Mouse (Mus musculus) CH12.LX (cell line): ENCODE measurements around the gene Fam168a. TPM values are rescaled to one million over a fixed set of nuclear protein-coding genes. Genes with fewer than 3 reads are reported as not detected.
A peak's percentile ranks its signal among the peaks of the same experiment; 100 is the strongest.
"Not testable (repeated sequence)": the region's sequence is repeated elsewhere in the genome, so short reads cannot be mapped to it uniquely, and the experiment has no call there.

Experiments used
- DNase-seq: peaks from one replicate; pipeline ENCODE4 v3.0.0-alpha.2; 2013; ENCODE audit errors: extremely low read depth
- H3K27ac ChIP-seq: 2 replicates; pipeline ENCODE4 v1.5.1; 2012; ENCODE audit warnings: low read depth, mild to moderate bottlenecking, control low read depth, moderate library complexity; ENCODE audit not compliant: insufficient read depth
- H3K27me3 ChIP-seq: replicated peaks from 2 replicates; pipeline ENCODE3; 2012; ENCODE audit warnings: inconsistent platforms
- H3K36me3 ChIP-seq, 2 experiments: replicated peaks in 1 of 2; 2 replicates each; pipeline versions ENCODE3 to v1.6.1; 2012; ENCODE audit warnings: inconsistent platforms in 1 of 2, low read length in 1 of 2, mild to moderate bottlenecking in 1 of 2, mixed read lengths in 1 of 2, moderate library complexity in 1 of 2; ENCODE audit not compliant: control insufficient read depth in 1 of 2, insufficient read depth in 1 of 2
- H3K4me1 ChIP-seq, 2 experiments: 2 replicates each; pipeline ENCODE4 v1.6.1; 2012; ENCODE audit warnings: inconsistent platforms in 1 of 2, moderate library complexity in 1 of 2; ENCODE audit not compliant: insufficient read depth in 2 of 2, control insufficient read depth in 1 of 2
- H3K4me2 ChIP-seq: 2 replicates; pipeline ENCODE4 v1.6.1; 2012; ENCODE audit warnings: low read depth, mild to moderate bottlenecking, control low read depth; ENCODE audit not compliant: poor library complexity, insufficient read depth, severe bottlenecking
- H3K4me3 ChIP-seq, 3 experiments: fragments of 150-350 bp in 1 of 3; sonication (generic) in 1 of 3; replicated peaks in 1 of 3; 2 replicates each; pipeline versions ENCODE3 to v1.5.1; 2011 to 2012; ENCODE audit warnings: low read depth in 2 of 3, low read length in 2 of 3, mild to moderate bottlenecking in 2 of 3, moderate library complexity in 2 of 3, control low read depth in 1 of 3, improper control_type of control experiment in 1 of 3, inconsistent platforms in 1 of 3, mixed read lengths in 1 of 3; ENCODE audit not compliant: poor library complexity in 1 of 3
- H3K79me2 ChIP-seq: replicated peaks from 2 replicates; pipeline ENCODE4 v1.6.1; 2012; ENCODE audit warnings: mild to moderate bottlenecking, moderate library complexity; ENCODE audit not compliant: control insufficient read depth, poor library complexity, insufficient read depth, severe bottlenecking; ENCODE audit errors: extremely low read depth
- H3K9ac ChIP-seq: 2 replicates; pipeline ENCODE4 v1.6.1; 2012; ENCODE audit warnings: low read depth, mild to moderate bottlenecking, control low read depth, moderate library complexity; ENCODE audit not compliant: insufficient read depth
- H3K9me3 ChIP-seq: replicated peaks from 2 replicates; pipeline ENCODE3; 2012; ENCODE audit warnings: low read length, inconsistent platforms, mixed read lengths
- BHLHE40 ChIP-seq: IDR thresholded peaks from 2 replicates; pipeline ENCODE4 v1.6.1; 2011; ENCODE audit warnings: mild to moderate bottlenecking, low read depth, low read length, improper control_type of control experiment
- CHD1 ChIP-seq: IDR thresholded peaks from 2 replicates; pipeline ENCODE4 v1.6.1; 2012; ENCODE audit warnings: low read depth, low read length, improper control_type of control experiment, inconsistent platforms
- CHD2 ChIP-seq: IDR thresholded peaks from 2 replicates; pipeline ENCODE4 v1.6.1; 2011; ENCODE audit warnings: low read length, improper control_type of control experiment
- CTCF ChIP-seq, 2 experiments: IDR thresholded peaks in 1 of 2; conservative IDR thresholded peaks in 1 of 2; 2 replicates each; pipeline ENCODE4 v1.5.1; 2011 to 2012; ENCODE audit warnings: low read depth in 2 of 2, low read length in 2 of 2, improper control_type of control experiment in 1 of 2, inconsistent platforms in 1 of 2, mild to moderate bottlenecking in 1 of 2, moderate library complexity in 1 of 2
- E2F4 ChIP-seq: IDR thresholded peaks from 2 replicates; pipeline ENCODE4 v1.6.1; 2011; ENCODE audit warnings: low read depth, low read length, improper control_type of control experiment; ENCODE audit not compliant: insufficient replicate concordance
- ELF1 ChIP-seq: IDR thresholded peaks from 2 replicates; pipeline ENCODE4 v1.6.1; 2014; ENCODE audit warnings: low read depth, mild to moderate bottlenecking, inconsistent platforms, low read length, improper control_type of control experiment
- EP300 ChIP-seq: IDR thresholded peaks from 2 replicates; pipeline ENCODE4 v1.6.1; 2011; ENCODE audit warnings: low read length, improper control_type of control experiment
- ETS1 ChIP-seq: conservative IDR thresholded peaks from 2 replicates; pipeline ENCODE4 v1.6.1; 2012; ENCODE audit warnings: low read depth, mild to moderate bottlenecking, inconsistent platforms, low read length, improper control_type of control experiment, moderate library complexity
- GABPA ChIP-seq: IDR thresholded peaks from 2 replicates; pipeline ENCODE4 v1.6.1; 2012; ENCODE audit warnings: low read depth, low read length, improper control_type of control experiment, inconsistent platforms; ENCODE audit not compliant: insufficient replicate concordance
- HCFC1 ChIP-seq: IDR thresholded peaks from 2 replicates; pipeline ENCODE4 v1.6.1; 2012; ENCODE audit warnings: low read depth, mild to moderate bottlenecking, inconsistent platforms, low read length, improper control_type of control experiment
- IRF4 ChIP-seq: IDR thresholded peaks from 2 replicates; pipeline ENCODE4 v1.6.1; 2014; ENCODE audit warnings: low read depth, mild to moderate bottlenecking, inconsistent platforms, low read length, improper control_type of control experiment
- JUN ChIP-seq: IDR thresholded peaks from 2 replicates; pipeline ENCODE4 v1.6.1; 2011; ENCODE audit warnings: low read depth, mild to moderate bottlenecking, low read length, improper control_type of control experiment, moderate library complexity; ENCODE audit not compliant: insufficient read depth
- JUND ChIP-seq: conservative IDR thresholded peaks from 2 replicates; pipeline ENCODE4 v1.6.1; 2011; ENCODE audit warnings: low read depth, low read length, improper control_type of control experiment
- KAT2A ChIP-seq: IDR thresholded peaks from 2 replicates; pipeline ENCODE4 v1.6.1; 2012; ENCODE audit warnings: low read length, improper control_type of control experiment, inconsistent platforms; ENCODE audit not compliant: insufficient replicate concordance
- MAFK ChIP-seq: IDR thresholded peaks from 2 replicates; pipeline ENCODE4 v1.6.1; 2011; ENCODE audit warnings: low read length, improper control_type of control experiment; ENCODE audit not compliant: insufficient replicate concordance
- MAX ChIP-seq: IDR thresholded peaks from 2 replicates; pipeline ENCODE4 v1.6.1; 2011; ENCODE audit warnings: low read length, improper control_type of control experiment
- MAZ ChIP-seq: IDR thresholded peaks from 2 replicates; pipeline ENCODE4 v1.6.1; 2012; ENCODE audit warnings: low read depth, mild to moderate bottlenecking, inconsistent platforms, low read length, improper control_type of control experiment, moderate library complexity
- MEF2A ChIP-seq: IDR thresholded peaks from 2 replicates; pipeline ENCODE4 v1.6.1; 2014; ENCODE audit warnings: low read depth, mild to moderate bottlenecking, inconsistent platforms, low read length, improper control_type of control experiment, borderline replicate concordance
- MXI1 ChIP-seq: IDR thresholded peaks from 2 replicates; pipeline ENCODE4 v1.6.1; 2011; ENCODE audit warnings: mild to moderate bottlenecking, low read depth, low read length, improper control_type of control experiment
- MYC ChIP-seq: IDR thresholded peaks from 2 replicates; pipeline ENCODE4 v1.6.1; 2011; ENCODE audit warnings: low read depth, mild to moderate bottlenecking, improper control_type of control experiment, low read length
- NELFE ChIP-seq: IDR thresholded peaks from 2 replicates; pipeline ENCODE4 v1.6.1; 2011; ENCODE audit warnings: low read depth, low read length, improper control_type of control experiment
- NRF1 ChIP-seq: IDR thresholded peaks from 2 replicates; pipeline ENCODE4 v1.6.1; 2014; ENCODE audit warnings: low read depth, mild to moderate bottlenecking, inconsistent platforms, low read length, improper control_type of control experiment, moderate library complexity
- PAX5 ChIP-seq: IDR thresholded peaks from 2 replicates; pipeline ENCODE4 v1.6.1; 2012; ENCODE audit warnings: low read length, inconsistent platforms, mixed read lengths
- POLR2A ChIP-seq: IDR thresholded peaks from 2 replicates; pipeline ENCODE4 v1.6.1; 2011; ENCODE audit warnings: low read depth, mild to moderate bottlenecking, improper control_type of control experiment, low read length
- POLR2AphosphoS2 ChIP-seq: IDR thresholded peaks from 2 replicates; pipeline ENCODE4 v1.6.1; 2011; ENCODE audit warnings: low read depth, low read length, improper control_type of control experiment
- RAD21 ChIP-seq: IDR thresholded peaks from 2 replicates; pipeline ENCODE4 v1.6.1; 2011; ENCODE audit warnings: low read depth, mild to moderate bottlenecking, low read length, improper control_type of control experiment, moderate library complexity
- RCOR1 ChIP-seq: conservative IDR thresholded peaks from 2 replicates; pipeline ENCODE4 v1.6.1; 2012; ENCODE audit warnings: low read depth, mild to moderate bottlenecking, inconsistent platforms, low read length, improper control_type of control experiment
- SIN3A ChIP-seq: IDR thresholded peaks from 2 replicates; pipeline ENCODE4 v1.6.1; 2012; ENCODE audit warnings: low read length, improper control_type of control experiment, inconsistent platforms
- SMC3 ChIP-seq: IDR thresholded peaks from 2 replicates; pipeline ENCODE4 v1.6.1; 2011; ENCODE audit warnings: low read depth, low read length, improper control_type of control experiment
- TBP ChIP-seq: conservative IDR thresholded peaks from 2 replicates; pipeline ENCODE4 v1.6.1; 2011; ENCODE audit warnings: low read depth, low read length, improper control_type of control experiment
- TCF12 ChIP-seq: IDR thresholded peaks from 2 replicates; pipeline ENCODE4 v1.6.1; 2014; ENCODE audit warnings: low read depth, mild to moderate bottlenecking, inconsistent platforms, low read length, improper control_type of control experiment
- UBTF ChIP-seq: IDR thresholded peaks from 2 replicates; pipeline ENCODE4 v1.6.1; 2012; ENCODE audit warnings: low read depth, mild to moderate bottlenecking, inconsistent platforms, low read length, improper control_type of control experiment, moderate library complexity
- USF1 ChIP-seq: IDR thresholded peaks from 2 replicates; pipeline ENCODE4 v1.6.1; 2014; ENCODE audit warnings: low read depth, mild to moderate bottlenecking, inconsistent platforms, low read length, improper control_type of control experiment
- USF2 ChIP-seq: conservative IDR thresholded peaks from 2 replicates; pipeline ENCODE4 v1.6.1; 2011; ENCODE audit warnings: low read depth, low read length, improper control_type of control experiment
- ZC3H11A ChIP-seq: IDR thresholded peaks from 2 replicates; pipeline ENCODE4 v1.6.1; 2012; ENCODE audit warnings: low read depth, mild to moderate bottlenecking, inconsistent platforms, low read length, improper control_type of control experiment
- ZKSCAN1 ChIP-seq: IDR thresholded peaks from 2 replicates; pipeline ENCODE4 v1.6.1; 2012; ENCODE audit warnings: low read depth, inconsistent platforms, low read length, improper control_type of control experiment, borderline replicate concordance
- ZMIZ1 ChIP-seq: IDR thresholded peaks from 2 replicates; pipeline ENCODE4 v1.6.1; 2012; ENCODE audit warnings: low read depth, mild to moderate bottlenecking, inconsistent platforms, low read length, improper control_type of control experiment
- ZNF384 ChIP-seq: IDR thresholded peaks from 2 replicates; pipeline ENCODE4 v1.6.1; 2012; ENCODE audit warnings: low read depth, low read length, improper control_type of control experiment, inconsistent platforms
- dilution Hi-C: fragments of 300-500 bp; cut with MboI; formaldehyde crosslinking; loops from 2 replicates; pipeline ENCODE4 v1.14.3; 2020; ENCODE audit warnings: low sequenced_read_pairs; ENCODE audit not compliant: extremely low pct_unique_long_range_greater_than_20kb, extremely low pct_ligation_motif_present
- in situ Hi-C: fragments of 300-500 bp; cut with MboI; formaldehyde crosslinking; loops from 3 replicates; pipeline ENCODE4 v1.14.3; 2019; ENCODE audit warnings: low sequenced_read_pairs, low pct_ligation_motif_present, low pct_unique_long_range_greater_than_20kb, mixed read lengths
- polyA plus RNA-seq: library from polyadenylated mRNA; unstranded; fragments of >175 nt; gene quantifications from 2 replicates; pipeline ENCODE4 v1.2.1, GENCODE M21; 2012; ENCODE audit warnings: low read depth; ENCODE audit not compliant: insufficient read length
- total RNA-seq, 2 experiments: library from RNA; depleted of rRNA; stranded (reverse); fragments of 300-350 nt in 1 of 2; fragments of >200 nt in 1 of 2; gene quantifications; 2 replicates each; pipeline ENCODE4 v1.2.3; 2012 to 2014

Gene Fam168a
- total and polyA plus RNA-seq, 3 experiments: 4.0 to 15.0 (median 4.9) TPM

- H3K4me1 ChIP-seq: peaks cover 19 to 61% of the 10 kb centered on the region in 2 experiments
- no peak overlapping the region for H3K4me3 ChIP-seq
- no peak overlapping the region for H3K9ac ChIP-seq
- H3K27ac ChIP-seq: peak overlapping the region; percentile 25
- no peaks in the 10 kb centered on the region for H3K27me3 ChIP-seq
- DNase-seq: peak; percentile 91
- H3K9me3 ChIP-seq: peaks cover 12% of the 10 kb centered on the region
- H3K4me2 ChIP-seq: no peak overlapping the region
- H3K79me2 ChIP-seq: no peaks in the 10 kb centered on the region
- in situ Hi-C loops: no loop called here
- dilution Hi-C loops: no loop called here
- TF ChIP-seq MYC: peak; percentile 85
- TF ChIP-seq ZNF384: no peak
- TF ChIP-seq PAX5: no peak
- no peak for TF ChIP-seq USF1
- no peak for TF ChIP-seq CHD2
- TF ChIP-seq TBP: no peak
- peak; percentile 41; the same call in 1 of the 2 replicates for TF ChIP-seq IRF4
- no peak for TF ChIP-seq NELFE
- no peak for TF ChIP-seq GABPA
- peak; percentile 72 for TF ChIP-seq BHLHE40
- TF ChIP-seq RAD21: no peak
- TF ChIP-seq POLR2AphosphoS2: no peak
- no peak for TF ChIP-seq USF2
- TF ChIP-seq ETS1: peak; percentile 74
- no peak for TF ChIP-seq JUN
- no peak for TF ChIP-seq CTCF (conservative IDR thresholded peaks at IDR 0.05 in 1 of 2, IDR thresholded peaks at IDR 0.05 in 1 of 2; ENCODE audit: low read depth in 2 of 2, low read length in 2 of 2)
- TF ChIP-seq MAFK: 0 out of 2 replicates have a peak, but pooled peaks have one; percentile 47
- TF ChIP-seq ZKSCAN1: no peak
- no peak for TF ChIP-seq CHD1
- TF ChIP-seq TCF12: 0 out of 2 replicates have a peak, but pooled peaks have one; percentile 49
- TF ChIP-seq ZC3H11A: no peak
- TF ChIP-seq POLR2A: no peak
- TF ChIP-seq NRF1: no peak
- TF ChIP-seq JUND: no peak
- TF ChIP-seq MXI1: peak; percentile 87
- no peak for TF ChIP-seq UBTF
- 0 out of 2 replicates have a peak, but pooled peaks have one; percentile 56 for TF ChIP-seq MAZ
- peak; percentile 71 for TF ChIP-seq EP300
- TF ChIP-seq E2F4: no peak
- TF ChIP-seq MAX: peak; percentile 87
- peak; percentile 37; the same call in 1 of the 2 replicates for TF ChIP-seq HCFC1
- TF ChIP-seq ELF1: peak; percentile 90
- no peak for TF ChIP-seq KAT2A
- TF ChIP-seq RCOR1: no peak
- TF ChIP-seq MEF2A: no peak; the same call in 1 of the 2 replicates
- TF ChIP-seq SMC3: no peak
- peak; percentile 39; the same call in 1 of the 2 replicates for TF ChIP-seq SIN3A
- TF ChIP-seq ZMIZ1: no peak
- peaks cover 66 to 75% of the 10 kb centered on the region in 2 experiments for H3K36me3 ChIP-seq
Measured at GRCm38 (mm10) chr7:100845412-100845811, 139.0 kb downstream of the Fam168a start.

GRCm38 (mm10) chr7:100846033-100846432 is 139.6 kb downstream of the Fam168a start:
- dilution Hi-C loops, DNase-seq, H3K79me2 ChIP-seq, H3K4me2 ChIP-seq, H3K9ac ChIP-seq, in situ Hi-C loops, H3K27me3 ChIP-seq: not testable (repeated sequence)
- Histone ChIP-seq H3K36me3 (peaks cover 72 to 82% of the 10 kb centered on the region in 2 experiments), H3K9me3 (peaks cover 12% of the 10 kb centered on the region), H3K4me3 (peak overlapping the region in 1 of 3 experiments; percentile 1), H3K4me1 (peaks cover 19 to 67% of the 10 kb centered on the region in 2 experiments), H3K27ac (0 out of 2 replicates have a peak overlapping the region, but pooled peaks have one; percentile 2)
